Mouse (Mus musculus) liver, embryonic 11.5 days (tissue): ENCODE data around the gene Ephb2. TPM values are rescaled to one million over a fixed set of nuclear protein-coding genes. Genes with fewer than 3 reads are reported as not detected.

Source experiments
- ATAC-seq: fragments of 200-750 bp; cut with Nextera tagmentation; replicated peaks from 2 replicates; pipeline ENCODE4 v1.8.0; 2017; ENCODE audit warnings: moderate number of reproducible peaks, mild to moderate bottlenecking, moderate TSS enrichment, moderate library complexity; ENCODE audit not compliant: low FRiP score
- DNase-seq: peaks from one replicate; pipeline ENCODE4 v3.0.0-alpha.2; 2017; ENCODE audit warnings: low spot score
- H3K27ac ChIP-seq: fragments of 300-500 bp; sonication (generic); 2 replicates; pipeline ENCODE4 v1.5.1; 2014; ENCODE audit warnings: mild to moderate bottlenecking, low read depth, low read length, control low read depth
- H3K27me3 ChIP-seq: fragments of 300-500 bp; sonication (generic); replicated peaks from 2 replicates; pipeline ENCODE4 v1.6.1; 2014; ENCODE audit warnings: low read length, mixed read lengths; ENCODE audit not compliant: control insufficient read depth, insufficient read depth
- H3K36me3 ChIP-seq: fragments of 300-500 bp; sonication (generic); 2 replicates; pipeline ENCODE4 v1.6.1; 2014; ENCODE audit warnings: mild to moderate bottlenecking, low read length, moderate library complexity, mixed read lengths; ENCODE audit not compliant: control insufficient read depth, insufficient read depth
- H3K4me1 ChIP-seq: fragments of 300-500 bp; sonication (generic); replicated peaks from 2 replicates; pipeline ENCODE4 v1.6.1; 2014; ENCODE audit warnings: low read length, mixed read lengths; ENCODE audit not compliant: control insufficient read depth, insufficient read depth
- H3K4me2 ChIP-seq: fragments of 300-500 bp; sonication (generic); 2 replicates; pipeline ENCODE4 v1.6.1; 2014; ENCODE audit warnings: mild to moderate bottlenecking, control low read depth, moderate library complexity
- H3K4me3 ChIP-seq: fragments of 300-500 bp; sonication (generic); 2 replicates; pipeline ENCODE4 v1.5.1; 2014; ENCODE audit warnings: low read depth, low read length, control low read depth
- H3K9ac ChIP-seq: fragments of 300-500 bp; sonication (generic); 2 replicates; pipeline ENCODE4 v1.6.1; 2014; ENCODE audit warnings: low read depth, low read length, control low read depth
- H3K9me3 ChIP-seq: fragments of 300-500 bp; sonication (generic); 2 replicates; pipeline ENCODE4 v1.6.1; 2016; ENCODE audit warnings: low read length, inconsistent platforms, mixed read lengths; ENCODE audit not compliant: control insufficient read depth
- WGBS: fragments of 180-500 bp; shearing (Covaris S2); extraction: QIAGEN DNeasy Blood & Tissue Kit; methylation state at CpG from one replicate; pipeline ENCODE4 v1.1.7; 2014; 5-methylcytosine and 5-hydroxymethylcytosine counted together
- polyA plus RNA-seq: library from polyadenylated mRNA; unstranded; fragments of >200 nt; fragmentation: Nextera tagmentation; extraction: Ambion mirVana; gene quantifications from 2 replicates; pipeline ENCODE4 v1.2.1, GENCODE M21; 2014

The Ephb2 gene
- 4.8 and 5.1 TPM in 2 replicates for polyA plus RNA-seq

- ATAC-seq = peak; percentile 69; the same call in 1 of the 2 replicates
- Histone ChIP-seq H3K9me3 (no peaks in the 10 kb centered on the region), H3K9ac (peak within 1 kb of the TSS; percentile 60), H3K4me1 (peaks cover 11% of the 10 kb centered on the region), H3K4me3 (peak within 1 kb of the TSS; percentile 71), H3K4me2 (peak within 1 kb of the TSS; percentile 82), H3K27ac (no peak within 1 kb of the TSS; the same call in 1 of the 2 replicates), H3K36me3 (no peaks in the 10 kb centered on the region), H3K27me3 (peaks cover 85% of the 10 kb centered on the region)
- WGBS = under 1% methylated on average over 86 of the region's 88 CpGs
- DNase-seq = peak; percentile 82
Measured at GRCm38 (mm10) chr4:136835621-136836386, at the start of gene Ephb2. Ephb2 (minus strand) TSS chr4:136835988.

GRCm38 (mm10) chr4:136878601-136879000 lies 42.8 kb upstream of the Ephb2 start:
- H3K27ac ChIP-seq = no peak overlapping the region
- H3K4me1 ChIP-seq = no peaks in the 10 kb centered on the region
- no peak overlapping the region for H3K4me3 ChIP-seq
- H3K27me3 ChIP-seq = no peaks in the 10 kb centered on the region
- no peaks in the 10 kb centered on the region for H3K36me3 ChIP-seq
- no peak overlapping the region for H3K9ac ChIP-seq
- 19% methylated on average over 5 of the region's 5 CpGs for WGBS
- 0 out of 2 replicates have a peak, but pooled peaks have one; percentile 10 for ATAC-seq
- no peak for DNase-seq
- H3K9me3 ChIP-seq = no peaks in the 10 kb centered on the region
- no peak overlapping the region for H3K4me2 ChIP-seq

- WGBS = 39% methylated on average over 8 of the region's 8 CpGs
- no peaks in the 10 kb centered on the region for H3K27me3 ChIP-seq
- no peaks in the 10 kb centered on the region for H3K36me3 ChIP-seq
- no peaks in the 10 kb centered on the region for H3K9me3 ChIP-seq
- ATAC-seq (no peak), DNase-seq (no peak)
- H3K4me2 ChIP-seq = no peak overlapping the region
- no peak overlapping the region for H3K4me3 ChIP-seq
- H3K4me1 ChIP-seq = no peaks in the 10 kb centered on the region
- H3K9ac ChIP-seq = no peak overlapping the region
- no peak overlapping the region for H3K27ac ChIP-seq
Measured at GRCm38 (mm10) chr4:136878171-136878570, 42.4 kb upstream of the Ephb2 start.

GRCm38 (mm10) chr4:136876971-136877370 lies 41.2 kb upstream of the Ephb2 start:
- H3K4me1 ChIP-seq = no peaks in the 10 kb centered on the region
- no peaks in the 10 kb centered on the region for H3K36me3 ChIP-seq
- DNase-seq = no peak
- WGBS = 25% methylated on average over 7 of the region's 7 CpGs
- H3K4me2 ChIP-seq = no peak overlapping the region
- no peaks in the 10 kb centered on the region for H3K27me3 ChIP-seq
- no peak overlapping the region for H3K4me3 ChIP-seq
- H3K9me3 ChIP-seq = no peaks in the 10 kb centered on the region
- ATAC-seq = no peak
- no peak overlapping the region for H3K27ac ChIP-seq
- H3K9ac ChIP-seq = no peak overlapping the region

- H3K9ac ChIP-seq = no peak overlapping the region
- 83% methylated on average over 14 of the region's 14 CpGs for WGBS
- no peak overlapping the region for H3K27ac ChIP-seq
- H3K36me3 ChIP-seq = no peaks in the 10 kb centered on the region
- H3K27me3 ChIP-seq = no peaks in the 10 kb centered on the region
- no peak for DNase-seq
- no peaks in the 10 kb centered on the region for H3K9me3 ChIP-seq
- no peak overlapping the region for H3K4me3 ChIP-seq
- H3K4me1 ChIP-seq = no peaks in the 10 kb centered on the region
- no peak for ATAC-seq
- H3K4me2 ChIP-seq = no peak overlapping the region
Measured at GRCm38 (mm10) chr4:136875012-136875411, 39.2 kb upstream of the Ephb2 start.

- Histone ChIP-seq H3K4me3 (no peak overlapping the region), H3K27ac (no peak overlapping the region), H3K4me2 (no peak overlapping the region), H3K4me1 (0 out of 2 replicates have a peak, but pooled peaks cover 5% of the 10 kb centered on the region), H3K36me3 (no peaks in the 10 kb centered on the region), H3K9ac (no peak overlapping the region), H3K9me3 (no peaks in the 10 kb centered on the region), H3K27me3 (0 out of 2 replicates have a peak, but pooled peaks cover 2% of the 10 kb centered on the region)
- WGBS = 69% methylated on average over 6 of the region's 6 CpGs
- no peak for ATAC-seq
- DNase-seq = no peak
Measured at GRCm38 (mm10) chr4:136868371-136868770, 32.6 kb upstream of the Ephb2 start.

- H3K27me3 ChIP-seq = 0 out of 2 replicates have a peak, but pooled peaks cover 2% of the 10 kb centered on the region
- H3K36me3 ChIP-seq = no peaks in the 10 kb centered on the region
- no peak overlapping the region for H3K27ac ChIP-seq
- 0 out of 2 replicates have a peak, but pooled peaks cover 6% of the 10 kb centered on the region for H3K4me1 ChIP-seq
- H3K9ac ChIP-seq = no peak overlapping the region
- H3K4me3 ChIP-seq = no peak overlapping the region
- no peak for ATAC-seq
- no peaks in the 10 kb centered on the region for H3K9me3 ChIP-seq
- peak; percentile 46 for DNase-seq
- no peak overlapping the region for H3K4me2 ChIP-seq
- 13% methylated on average over 11 of the region's 12 CpGs for WGBS
Measured at GRCm38 (mm10) chr4:136867690-136868345, 32.0 kb upstream of the Ephb2 start.

GRCm38 (mm10) chr4:136865531-136865930 lies 29.7 kb upstream of the Ephb2 start:
- no peak overlapping the region for H3K27ac ChIP-seq
- H3K36me3 ChIP-seq = no peaks in the 10 kb centered on the region
- H3K9ac ChIP-seq = no peak overlapping the region
- ATAC-seq (no peak), DNase-seq (no peak)
- H3K27me3 ChIP-seq = peaks cover 12% of the 10 kb centered on the region
- WGBS = 70% methylated on average over 5 of the region's 5 CpGs
- H3K4me3 ChIP-seq = no peak overlapping the region
- H3K4me1 ChIP-seq = 0 out of 2 replicates have a peak, but pooled peaks cover 6% of the 10 kb centered on the region
- H3K4me2 ChIP-seq = no peak overlapping the region
- H3K9me3 ChIP-seq = no peaks in the 10 kb centered on the region
